Mouse (Mus musculus): ENCODE measurements around the gene Tbx10.
"Not testable (repeated sequence)": the region's sequence is repeated elsewhere in the genome, so short reads cannot be mapped to it uniquely, and the experiment has no call there.

Tbx10 gene

DNA sequence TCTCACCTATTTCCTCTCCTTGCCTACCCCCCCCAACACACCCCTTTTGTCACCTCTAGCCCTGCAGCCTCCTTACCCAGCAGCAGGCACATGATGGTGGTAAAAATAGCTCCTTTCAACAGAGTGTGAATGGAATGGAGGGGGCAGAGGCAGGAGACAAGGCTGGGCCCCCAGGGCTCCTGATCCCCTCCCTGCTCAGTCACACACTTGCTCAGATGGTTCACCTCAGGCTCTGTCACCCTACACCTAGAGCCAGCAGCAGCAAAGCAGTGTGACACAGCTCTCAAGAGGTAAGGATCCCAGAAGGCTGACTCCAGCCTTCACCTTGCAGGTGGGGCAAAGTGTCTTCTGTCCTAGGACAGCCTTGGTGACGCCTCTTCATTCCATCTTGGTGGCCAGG is 10.6 kb downstream of the Tbx10 start, which contains the start of gene Doc2g:
Gene Doc2g, plus strand, starts transcription at position 202 of the 400 bp plus-strand sequence.
- DNase-seq (ENCODE audit: low read depth in 1 of 2, low spot score in 2 of 2), result no peak

DNA sequence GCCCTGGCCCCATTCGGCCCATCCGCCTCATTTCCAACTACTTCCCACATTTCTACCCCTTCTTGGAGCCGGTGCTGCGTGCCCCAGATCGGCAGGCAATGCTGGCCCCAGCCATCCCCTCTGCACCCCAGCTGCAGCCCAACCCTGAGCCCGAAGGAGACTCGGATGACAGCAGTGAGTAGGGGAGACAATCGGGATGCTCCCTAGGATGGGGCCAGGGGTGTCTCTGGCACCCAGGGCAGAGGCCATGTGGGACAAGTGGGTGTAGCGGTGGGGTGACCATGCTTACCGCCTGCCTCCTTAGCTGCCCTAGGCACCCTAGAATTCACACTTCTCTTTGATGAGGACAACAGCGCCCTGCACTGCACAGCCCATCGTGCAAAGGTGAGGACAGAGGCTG is 11.1 kb downstream of the Tbx10 start:
- DNase-seq (ENCODE audit: low read depth in 1 of 2, low spot score in 2 of 2), result no peak

DNA sequence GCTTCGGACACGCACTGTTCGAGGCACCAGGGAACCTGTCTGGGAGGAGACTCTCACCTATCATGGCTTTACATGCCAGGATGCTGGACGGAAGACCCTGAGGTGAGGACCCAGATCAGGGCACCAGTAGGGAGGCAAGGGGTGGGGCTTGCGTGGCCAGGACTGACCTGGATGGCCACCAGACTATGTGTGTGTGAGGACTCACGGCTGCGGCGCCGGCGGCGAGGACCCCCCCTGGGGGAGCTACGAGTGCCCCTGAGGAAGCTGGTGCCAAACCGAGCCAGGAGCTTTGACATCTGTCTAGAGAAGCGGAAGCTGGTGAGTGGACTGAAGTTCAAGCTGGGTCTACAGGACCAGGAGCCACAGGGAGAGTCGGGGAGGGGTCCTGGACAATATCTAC is 11.8 kb downstream of the Tbx10 start:
- no peak for DNase-seq (ENCODE audit: low read depth in 1 of 2, low spot score in 2 of 2)

DNA sequence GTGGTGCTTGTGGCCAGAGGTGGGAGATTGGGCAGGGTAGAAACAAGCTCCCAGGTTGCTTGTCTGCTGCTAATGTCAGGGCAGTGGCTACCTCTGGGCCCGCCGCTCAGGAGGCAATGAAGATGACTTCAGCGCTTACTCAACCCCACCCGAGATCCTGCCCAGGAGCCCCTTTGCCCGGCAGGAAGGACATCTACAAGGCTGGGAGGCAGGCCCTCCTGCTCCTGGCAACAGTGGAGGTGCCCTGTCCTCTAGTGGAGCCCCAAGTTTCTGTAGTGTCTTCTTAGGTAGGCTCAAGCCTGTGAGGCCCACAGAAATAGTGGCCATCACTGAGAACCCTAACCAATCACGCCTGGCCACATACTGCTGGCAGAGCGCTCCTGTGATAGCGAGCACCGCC is 12.5 kb downstream of the Tbx10 start:
- no peak for DNase-seq (ENCODE audit: low read depth in 1 of 2, low spot score in 2 of 2)

DNA sequence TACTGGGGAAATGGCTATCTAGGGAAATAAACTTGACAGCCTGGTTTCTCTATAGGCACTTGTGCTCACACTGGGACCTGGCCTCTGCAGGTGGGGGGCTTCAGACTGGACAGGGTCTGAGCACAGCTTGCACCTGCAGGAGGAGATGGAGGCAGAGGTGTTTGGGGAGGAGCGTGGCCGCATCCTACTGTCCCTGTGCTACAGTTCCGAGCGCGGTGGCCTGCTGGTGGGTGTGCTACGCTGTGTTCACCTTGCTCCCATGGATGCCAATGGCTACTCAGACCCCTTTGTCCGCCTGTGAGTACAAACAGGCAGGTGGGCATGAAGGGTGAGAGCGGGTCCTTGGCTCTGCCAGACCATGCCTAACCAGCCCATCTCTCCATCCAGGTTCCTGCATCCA is 13.4 kb downstream of the Tbx10 start:
- DNase-seq (ENCODE audit: low read depth in 1 of 2, low spot score in 2 of 2), result no peak

DNA sequence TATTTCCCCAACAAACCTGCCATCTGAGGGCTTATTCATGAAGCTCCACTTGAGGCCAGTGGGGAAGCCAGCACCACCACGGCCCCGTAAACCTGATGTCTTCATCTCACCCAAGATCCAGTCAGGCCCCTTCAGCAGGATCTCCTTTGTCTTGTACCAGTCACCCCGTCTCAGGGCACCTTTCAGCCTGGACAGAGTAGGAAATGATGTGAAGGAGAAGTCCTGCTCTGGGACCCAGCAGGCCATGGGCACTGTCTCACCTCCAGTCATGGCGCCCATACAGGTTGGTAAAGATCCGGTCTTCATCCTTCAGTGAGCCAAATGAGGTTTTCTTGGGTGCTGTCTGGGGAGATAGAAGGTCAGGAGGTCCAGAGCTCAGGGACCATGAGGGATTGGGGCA is 18.5 kb downstream of the Tbx10 start:
- DNase-seq (ENCODE audit: low read depth in 1 of 2, low spot score in 2 of 2), result no peak

DNA sequence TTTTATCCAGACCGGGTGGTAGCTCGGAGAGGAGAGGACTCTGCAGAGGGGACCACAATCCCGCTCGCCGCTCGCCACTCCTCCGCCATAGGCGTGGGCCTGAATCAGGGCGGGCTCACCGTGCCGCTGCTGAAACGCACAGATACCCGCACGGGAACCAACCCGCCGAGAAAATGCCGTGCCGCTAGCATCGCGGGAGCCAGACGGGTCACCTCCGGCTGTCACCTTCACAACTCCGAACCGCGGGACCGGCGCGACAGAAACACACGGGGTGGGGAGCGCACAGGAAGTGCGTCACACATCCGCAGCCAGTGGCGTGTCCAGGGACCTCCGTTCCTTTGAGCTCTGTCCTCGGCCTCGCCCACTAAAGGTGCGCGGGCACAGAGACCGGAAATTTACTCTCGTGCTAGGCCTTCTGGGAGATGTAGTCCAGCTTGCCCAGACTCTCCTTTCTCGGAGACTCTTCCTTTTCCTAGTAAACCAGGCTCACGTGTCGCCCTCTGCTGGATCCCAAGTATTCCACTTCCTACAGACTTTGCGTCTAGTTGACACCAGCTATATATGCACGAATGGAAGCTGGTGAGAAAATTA is 20.0 kb downstream of the Tbx10 start, which contains the start of gene Ndufv1:
Gene Ndufv1, minus strand, starts transcription at position 375 of the 591 bp plus-strand sequence.
- peak; percentile 87 to 92 for DNase-seq (ENCODE audit: low read depth in 1 of 2, low spot score in 2 of 2)

DNA sequence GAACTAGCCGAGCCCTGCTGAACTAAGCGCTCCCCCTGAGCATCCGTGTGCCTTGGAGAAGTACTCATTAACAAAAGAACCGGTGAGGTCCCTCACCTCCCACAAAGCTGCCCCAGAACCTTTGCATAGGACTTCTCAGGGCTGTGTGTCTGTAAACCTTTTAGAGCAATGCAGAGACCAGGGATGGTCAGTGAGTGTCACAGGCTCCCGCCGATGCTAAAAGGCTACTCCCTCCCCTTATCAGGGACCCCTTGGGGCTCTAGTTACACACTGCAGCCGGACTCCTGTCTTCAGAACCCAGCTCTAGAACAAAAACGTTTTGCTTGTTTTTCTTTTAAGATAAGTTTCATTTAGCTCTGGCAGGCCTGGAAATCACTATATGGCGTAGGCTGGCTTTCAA is 20.5 kb downstream of the Tbx10 start:
- DNase-seq (ENCODE audit: low read depth in 1 of 2, low spot score in 2 of 2), result no peak

DNA sequence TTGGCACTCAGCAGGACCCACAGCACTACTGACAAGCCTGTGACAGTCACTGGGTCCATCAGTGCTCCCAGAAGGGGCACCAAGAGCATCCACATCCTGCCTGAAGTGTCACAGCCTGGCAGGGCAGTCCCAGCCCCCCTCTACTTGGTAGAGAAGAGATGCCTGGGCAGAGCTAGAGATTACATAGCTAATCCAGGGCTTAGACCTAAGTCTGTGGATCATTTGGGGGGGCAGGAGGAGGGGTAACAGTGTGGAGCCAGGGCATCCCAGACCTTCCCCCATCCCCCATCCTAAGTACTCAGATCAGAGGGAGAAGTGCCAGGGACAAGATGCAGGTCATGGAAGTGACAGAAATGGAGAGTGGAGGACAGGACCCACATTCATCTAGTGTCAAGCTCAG is 22.2 kb downstream of the Tbx10 start:
- DNase-seq (ENCODE audit: low read depth in 1 of 2, low spot score in 2 of 2), result no peak

DNA sequence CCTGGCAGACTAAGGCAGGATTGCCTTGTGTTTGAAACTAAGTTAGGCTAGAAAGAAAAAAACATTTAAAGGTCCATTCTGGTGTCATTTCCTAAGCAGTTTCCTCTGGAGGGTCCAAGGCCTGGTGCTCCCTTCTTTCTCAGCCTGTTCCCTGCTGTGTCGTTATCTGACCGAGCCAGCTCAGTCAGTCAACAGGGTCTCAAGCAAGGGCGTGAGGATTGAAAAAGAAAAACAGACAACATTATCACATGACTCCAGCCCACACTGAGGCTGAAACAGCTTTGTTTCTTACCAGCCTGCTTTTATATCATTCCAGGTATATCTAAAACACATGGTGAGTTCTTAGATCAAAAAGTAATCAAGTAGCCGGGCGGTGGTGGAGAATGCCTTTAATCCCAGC is 23.1 kb downstream of the Tbx10 start:
- DNase-seq (ENCODE audit: low read depth in 1 of 2, low spot score in 2 of 2), result no peak

DNA sequence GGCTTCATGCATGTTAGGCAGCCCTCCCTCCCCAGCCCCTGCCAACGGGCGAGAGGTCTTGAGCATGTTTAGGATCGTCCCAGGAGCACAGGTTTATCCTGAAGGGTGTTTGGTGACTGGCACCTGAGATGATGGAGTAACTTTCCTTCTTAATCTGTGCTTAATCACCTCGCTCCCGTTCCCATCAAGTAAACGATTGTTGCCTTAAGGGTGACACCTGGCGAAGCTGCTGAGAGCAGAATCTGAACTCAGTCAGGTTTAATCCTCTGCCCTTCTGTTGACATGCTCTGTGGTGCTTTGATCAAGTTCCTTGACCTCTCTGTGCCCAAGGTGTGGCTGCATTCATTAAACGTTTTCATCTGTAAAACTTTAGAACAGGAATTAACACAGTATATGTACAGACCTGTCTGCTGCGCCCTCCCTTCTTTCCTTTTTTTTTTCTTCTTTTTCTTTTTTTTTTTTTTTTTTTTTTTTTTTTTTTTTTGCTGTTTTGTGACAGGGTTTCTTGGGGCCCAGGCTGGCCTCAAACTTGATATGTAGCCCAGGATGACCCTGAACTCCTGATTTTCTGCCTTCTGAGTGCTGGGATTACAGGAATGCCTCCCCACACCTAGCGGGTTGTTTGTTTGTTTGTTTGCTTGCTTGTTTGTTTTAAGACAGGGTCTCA is 25.5 kb downstream of the Tbx10 start:
- DNase-seq (ENCODE audit: low read depth in 1 of 2, low spot score in 2 of 2), result no peak

DNA sequence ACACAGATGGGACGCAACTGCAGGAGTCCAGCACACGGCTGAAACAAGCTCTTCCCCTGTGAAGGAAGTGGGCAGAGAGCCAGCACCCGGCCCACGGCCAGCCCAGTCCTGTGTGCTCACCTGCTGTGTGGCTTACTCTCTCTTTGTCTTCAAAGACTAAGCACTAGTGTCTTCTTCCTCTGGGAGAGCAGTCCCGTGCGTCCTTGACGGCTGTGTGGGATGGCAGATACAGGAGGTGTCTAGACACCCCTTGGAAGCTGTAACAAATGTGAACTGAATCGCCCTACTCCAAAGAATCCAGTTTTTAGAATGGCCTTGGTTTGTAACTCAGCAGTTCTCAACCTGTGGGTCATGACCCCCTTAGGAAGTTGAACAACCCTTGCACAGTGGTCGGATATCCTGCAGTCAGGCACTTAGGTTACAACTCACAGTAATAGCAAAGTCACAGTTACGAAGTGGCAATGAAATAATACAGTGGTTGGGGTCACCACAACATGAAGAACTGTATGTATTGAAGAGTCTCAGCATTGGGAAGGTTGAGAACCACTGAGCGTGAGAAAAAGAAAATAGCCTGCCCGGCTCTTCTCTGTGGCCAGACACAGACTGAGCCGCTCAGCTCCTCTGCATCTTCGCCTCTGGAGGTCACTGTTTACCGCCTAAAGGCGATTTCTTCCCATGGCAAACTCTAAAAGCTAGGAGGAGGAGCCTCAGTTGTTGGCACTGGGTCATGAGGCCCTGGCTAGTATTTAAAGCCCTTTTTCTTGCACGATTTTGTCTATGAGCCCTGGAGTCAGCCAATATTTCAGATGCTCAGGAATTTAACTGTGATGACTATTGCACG is 26.4 kb downstream of the Tbx10 start:
- peak in 1 of 2 experiments; percentile 59 for DNase-seq (ENCODE audit: low read depth in 1 of 2, low spot score in 2 of 2)

DNA sequence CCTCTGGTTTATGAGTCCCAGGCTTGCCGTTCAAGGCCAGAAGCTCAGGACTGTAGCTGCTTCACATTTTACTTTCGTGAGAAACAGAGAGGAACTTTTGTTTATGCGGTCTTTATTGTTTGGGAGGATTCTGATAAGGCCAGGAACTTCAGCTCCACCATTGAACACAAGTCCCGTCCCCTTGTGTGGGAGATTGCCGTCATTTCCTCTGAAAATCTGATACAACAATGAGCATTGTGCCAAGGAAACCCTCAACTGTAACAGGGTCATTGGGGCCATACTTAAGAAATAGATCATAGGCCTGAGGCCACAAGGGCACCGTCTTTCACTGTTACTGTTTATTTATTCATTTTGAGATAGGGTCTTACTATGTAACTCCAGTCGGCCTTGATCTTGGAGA is 30.6 kb downstream of the Tbx10 start:
- DNase-seq (ENCODE audit: low read depth in 1 of 2, low spot score in 2 of 2), result no peak

DNA sequence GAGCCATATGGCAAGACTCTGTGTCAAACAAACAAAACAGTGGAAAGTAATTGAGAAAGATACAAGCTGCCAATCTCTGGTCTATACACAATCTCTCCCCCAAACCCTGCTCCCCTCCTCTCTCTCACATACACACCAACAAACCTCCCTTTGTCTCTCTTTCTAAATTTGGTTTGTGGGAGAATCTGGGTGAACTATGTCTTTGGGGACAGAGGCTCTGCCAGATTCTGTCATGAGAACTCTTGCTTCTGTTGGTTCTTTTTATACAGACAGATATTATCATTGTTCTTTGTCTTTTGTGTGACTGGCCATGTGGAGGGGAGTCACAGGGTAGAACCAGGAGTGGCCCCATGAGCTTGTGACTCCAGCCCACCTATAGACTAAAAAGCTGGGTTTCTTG is 35.0 kb downstream of the Tbx10 start:
- no peak for DNase-seq (ENCODE audit: low read depth in 1 of 2, low spot score in 2 of 2)

DNA sequence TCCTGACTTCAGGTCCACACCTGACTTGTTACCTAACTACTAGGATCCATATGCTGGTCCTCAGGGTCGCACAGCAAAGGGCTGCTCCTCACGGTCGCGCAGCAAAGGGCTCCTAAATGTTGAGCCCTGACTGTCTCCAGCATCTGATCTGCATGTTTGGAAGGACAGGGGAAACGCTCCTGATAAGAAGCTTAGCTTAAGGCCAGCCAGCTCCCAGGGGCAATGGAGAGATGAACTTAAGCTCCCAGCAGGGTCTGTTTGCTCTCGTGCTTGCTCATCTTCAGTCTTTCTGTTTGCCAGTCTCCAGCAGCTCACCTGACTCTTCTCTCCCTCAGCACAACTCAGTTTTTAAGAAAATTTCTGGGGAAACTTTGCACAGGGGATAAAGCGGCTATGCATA is 40.1 kb downstream of the Tbx10 start:
- DNase-seq (ENCODE audit: low read depth in 1 of 2, low spot score in 2 of 2), result no peak

DNA sequence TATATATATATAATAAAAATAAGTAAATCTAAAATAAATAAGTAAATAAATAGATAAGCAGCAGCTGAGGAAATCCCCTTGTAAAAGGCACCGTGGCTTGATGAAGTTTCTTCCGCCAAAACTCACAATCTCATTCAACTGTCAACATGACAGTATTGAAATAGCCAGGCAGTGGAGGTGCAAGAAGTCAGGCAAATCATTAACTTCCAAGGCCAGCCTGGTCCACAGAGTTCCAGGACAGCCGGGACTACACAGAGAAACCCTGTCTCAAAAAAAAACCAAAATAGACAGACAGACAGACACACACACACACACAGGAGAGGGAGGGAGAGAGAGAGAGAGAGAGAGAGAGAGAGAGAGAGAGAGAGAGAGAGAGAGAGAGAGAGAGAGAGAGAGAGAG is 40.7 kb downstream of the Tbx10 start:
- DNase-seq (ENCODE audit: low read depth in 1 of 2, low spot score in 2 of 2), result no peak

DNA sequence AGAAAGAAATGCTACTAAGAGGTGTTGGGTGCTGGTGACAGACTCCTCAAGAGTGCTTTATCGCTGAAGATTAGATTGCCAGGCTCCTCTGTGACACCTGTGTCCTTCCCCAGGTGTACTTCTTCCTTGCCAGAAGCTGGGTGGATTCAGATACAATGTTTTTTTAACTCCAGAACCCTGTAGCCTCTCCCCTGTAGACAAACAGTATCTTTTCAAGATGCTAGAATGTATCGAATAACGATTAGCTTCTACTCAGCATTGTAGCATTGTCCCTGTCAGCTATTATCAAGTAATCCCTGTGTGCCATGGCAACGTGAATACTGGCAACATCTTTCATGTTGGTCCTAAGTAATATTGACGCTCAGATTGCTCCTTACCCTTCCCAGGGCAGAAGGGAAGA is 41.2 kb downstream of the Tbx10 start:
- DNase-seq (ENCODE audit: low read depth in 1 of 2, low spot score in 2 of 2), result no peak

DNA sequence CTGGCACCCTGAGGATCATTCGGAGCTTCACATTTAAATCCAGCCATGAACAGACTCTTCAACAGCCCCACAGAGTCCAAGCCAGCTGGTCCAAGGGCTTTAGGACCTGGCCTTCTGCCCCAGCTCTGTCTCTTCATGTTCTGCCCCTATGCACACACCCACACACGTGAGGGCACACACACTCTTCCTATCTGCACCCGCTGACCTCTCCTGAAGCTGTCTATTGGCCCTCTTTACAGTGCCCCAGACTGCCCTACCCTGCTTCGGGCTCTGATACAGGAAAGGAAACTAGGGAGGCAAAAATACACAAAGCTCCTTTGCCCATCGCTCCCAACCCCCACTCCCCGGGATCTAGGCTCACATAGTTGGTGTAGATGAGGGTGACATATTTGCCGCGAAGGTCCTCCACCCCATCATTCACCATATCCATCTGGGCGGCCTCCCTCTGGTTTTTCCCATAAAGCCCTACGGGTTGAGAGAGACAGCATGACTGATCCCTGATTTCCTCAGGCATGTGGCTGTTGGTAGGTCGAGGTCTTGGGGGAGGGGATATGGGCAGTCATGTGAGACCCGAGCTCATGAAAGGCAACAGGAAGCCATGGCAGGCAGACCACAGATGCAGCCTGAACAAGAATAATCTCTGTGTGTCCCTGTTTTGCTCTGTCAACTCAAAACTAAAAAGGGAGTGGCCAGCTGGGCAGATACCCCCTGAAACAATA is 43.9 kb downstream of the Tbx10 start:
- no peak for DNase-seq (ENCODE audit: low read depth in 1 of 2, low spot score in 2 of 2)

DNA sequence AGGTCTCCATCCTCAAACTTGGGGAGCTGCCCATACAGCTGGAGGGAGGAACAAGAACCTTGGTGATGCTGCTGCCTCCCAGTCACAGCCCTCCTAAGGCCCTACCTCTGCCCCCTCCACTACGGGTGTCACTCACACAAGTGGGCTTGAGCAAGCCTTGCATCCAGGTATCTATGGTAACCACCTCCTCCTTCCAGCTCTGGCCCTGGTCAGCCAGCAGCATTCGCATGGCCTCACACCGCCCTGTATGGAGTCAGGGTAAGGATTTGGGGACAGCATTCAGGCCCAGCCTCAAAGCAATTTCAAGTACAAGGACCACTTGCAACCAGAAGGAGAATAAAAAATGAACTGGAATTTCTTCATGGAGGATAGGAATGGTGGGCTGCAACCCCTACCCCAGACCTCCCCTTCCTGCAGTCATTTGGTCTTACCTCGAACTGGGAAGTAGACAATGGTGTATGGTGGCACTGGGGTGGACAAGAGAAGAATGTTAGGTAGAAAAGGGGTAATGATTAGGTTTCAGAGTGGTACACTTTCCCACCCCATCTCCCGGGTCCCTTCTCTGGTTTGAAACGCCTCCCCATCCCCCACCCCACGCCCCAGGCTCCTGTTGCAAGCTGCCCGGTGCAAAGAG is 44.7 kb downstream of the Tbx10 start:
- not testable (repeated sequence) for DNase-seq (ENCODE audit: low read depth in 1 of 2, low spot score in 2 of 2)

DNA sequence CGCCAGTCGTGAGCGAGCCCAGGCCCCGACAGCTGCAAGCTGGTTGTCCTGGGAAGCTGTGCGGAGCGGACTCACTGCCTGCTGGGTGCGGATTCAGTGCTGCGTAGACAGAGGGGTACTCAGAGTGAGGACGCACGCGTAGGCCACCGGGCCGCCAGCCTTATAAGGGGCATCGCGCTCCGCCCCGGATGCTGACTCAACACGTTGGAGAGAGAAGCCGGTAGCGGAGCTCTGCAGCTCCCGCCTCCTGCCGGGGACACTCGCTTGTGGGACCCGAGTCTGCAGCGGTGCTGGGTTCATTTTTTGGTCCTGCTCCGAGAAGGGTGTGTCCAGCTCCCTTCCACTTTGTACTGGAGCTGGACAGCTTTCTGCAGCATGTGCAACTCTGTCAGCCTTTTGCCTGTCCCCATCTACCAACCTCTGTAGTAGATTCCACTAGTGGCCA is 45.3 kb downstream of the Tbx10 start, which contains the start of gene Gstp1:
Gene Gstp1, minus strand, starts transcription at position 198 of the 445 bp plus-strand sequence.
- peak in 1 of 2 experiments; percentile 52 for DNase-seq (ENCODE audit: low read depth in 1 of 2, low spot score in 2 of 2)

DNA sequence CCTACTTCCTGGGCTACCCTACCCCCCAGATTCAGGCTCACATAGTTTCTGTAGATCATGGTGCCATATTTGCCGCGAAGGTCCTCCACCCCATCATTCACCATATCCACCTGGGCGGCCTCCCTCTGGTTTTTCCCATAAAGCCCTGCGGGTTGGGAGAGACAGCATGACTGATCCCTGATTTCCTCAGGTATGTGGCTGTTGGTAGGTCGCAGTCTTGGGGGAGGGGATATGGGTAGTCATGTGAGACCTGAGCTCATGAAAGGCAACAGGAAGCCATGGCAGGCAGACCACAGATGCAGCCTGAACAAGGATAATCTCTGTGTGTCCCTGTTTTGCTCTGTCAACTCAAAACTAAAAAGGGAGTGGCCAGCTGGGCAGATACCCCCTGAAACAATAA is 48.4 kb downstream of the Tbx10 start:
- DNase-seq (ENCODE audit: low read depth in 1 of 2, low spot score in 2 of 2), result not testable (repeated sequence)

All from monocyte, adult 2 months (primary cell).